Mouse (Mus musculus): Measurements from ENCODE around the gene Aadacl2. TPM values are rescaled to one million over a fixed set of nuclear protein-coding genes. Genes with fewer than 3 reads are reported as not detected.

Aadacl2 gene
- total RNA-seq (2021), result not detected
- long read RNA-seq, experiment 1, result 0 reads
- long read RNA-seq, experiment 2, result 0 reads

- no peak for DNase-seq
Observed at GRCm38 (mm10) chr3:60006443-60006842, at the start of gene Aadacl2. Aadacl2 (plus strand) TSS chr3:60006743.

GRCm38 (mm10) chr3:59970891-59971290 lies 35.7 kb upstream of the Aadacl2 start:
- no peak for DNase-seq

- DNase-seq, result no peak
Observed at GRCm38 (mm10) chr3:59974591-59974990, 32.0 kb upstream of the Aadacl2 start.

- no peak for DNase-seq
Observed at GRCm38 (mm10) chr3:60003622-60004021, 2.9 kb upstream of the Aadacl2 start.

GRCm38 (mm10) chr3:60025417-60025816 lies 18.9 kb downstream of the Aadacl2 start, which contains the start of gene Aadac:
Aadac (plus strand) TSS chr3:60025717.
- no peak for DNase-seq

- DNase-seq, result no peak
Observed at GRCm38 (mm10) chr3:60031511-60031910, 25.0 kb downstream of the Aadacl2 start.

- DNase-seq, result no peak
Observed at GRCm38 (mm10) chr3:60046221-60046913, 39.8 kb downstream of the Aadacl2 start.

- DNase-seq, result no peak
Observed at GRCm38 (mm10) chr3:60053231-60053927, 46.8 kb downstream of the Aadacl2 start.

- no peak for DNase-seq
Observed at GRCm38 (mm10) chr3:60053931-60054330, 47.4 kb downstream of the Aadacl2 start.

GRCm38 (mm10) chr3:60056451-60056850 lies 49.9 kb downstream of the Aadacl2 start:
- DNase-seq, result no peak

- no peak for DNase-seq
Observed at GRCm38 (mm10) chr3:60057070-60057808, 50.7 kb downstream of the Aadacl2 start.

GRCm38 (mm10) chr3:60057809-60058082 lies 51.2 kb downstream of the Aadacl2 start:
- DNase-seq, result no peak

Other genes starting within 250 kb of the Aadacl2 start
- gene Gm8298, start 145.7 kb upstream of the Aadacl2 start, total RNA-seq (2021), result not detected
- gene C130079G13Rik, start 81.5 kb upstream of the Aadacl2 start, total RNA-seq (2021), result not detected
- not detected for gene Aadac, start 19.0 kb downstream of the Aadacl2 start, total RNA-seq (2021)
- under 1 TPM in 1 of 2 experiments, not detected in 1; 0.72 TPM for gene Sucnr1, start 75.1 kb downstream of the Aadacl2 start, total RNA-seq (2021)